Mouse (Mus musculus): ENCODE data around the gene Amigo2.

The Amigo2 gene

DNA sequence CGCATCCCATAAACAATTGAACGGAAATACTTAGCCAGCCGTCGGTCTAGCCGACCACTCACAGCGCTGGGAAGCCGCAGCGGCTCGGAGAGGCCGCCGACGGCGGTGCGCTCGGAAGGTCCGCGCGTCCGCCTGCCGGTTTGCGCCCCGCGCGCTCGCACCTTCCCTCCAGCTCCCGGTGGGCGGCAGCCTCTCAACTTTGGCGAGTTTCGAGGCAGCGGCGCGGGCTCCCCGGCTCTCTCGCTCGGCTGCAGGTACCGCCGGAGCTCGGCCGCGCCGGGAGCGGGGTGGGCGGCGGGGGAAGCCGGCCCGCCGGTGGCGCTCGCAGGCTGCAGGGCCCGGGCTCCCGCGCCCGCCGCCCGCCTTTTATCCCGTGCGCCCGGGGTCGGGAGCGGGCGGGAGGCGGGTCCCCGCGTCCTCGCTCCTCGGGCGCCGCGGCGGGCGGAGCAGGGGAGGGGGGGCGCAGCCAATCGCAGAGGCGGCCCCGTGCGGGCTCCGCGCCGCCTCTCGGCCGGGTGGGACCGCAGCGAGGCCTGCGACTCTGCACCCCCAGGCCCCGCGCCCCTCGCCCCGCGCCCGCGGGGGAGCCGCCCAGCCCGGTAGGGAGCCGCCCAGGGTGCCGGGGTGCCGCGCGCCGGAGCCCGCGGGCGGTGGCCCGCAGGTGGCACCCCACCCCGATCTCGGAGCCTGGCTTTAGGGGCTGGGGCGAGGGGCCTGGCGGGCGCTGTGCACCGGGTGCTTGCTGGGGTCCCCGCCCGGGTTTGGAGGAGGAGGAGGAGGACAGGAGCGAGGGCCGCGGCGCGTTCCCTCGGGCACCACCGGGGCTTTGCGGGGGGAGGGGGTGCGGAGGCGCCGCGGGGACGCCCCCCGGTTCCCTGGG lies at the start of gene Amigo2, which contains the start of gene Pced1b:
Amigo2 (minus strand) TSS at position 377 of the 880 bp plus-strand sequence.
Pced1b (plus strand) TSS at position 197 of the 880 bp plus-strand sequence.
- peak; percentile 52 for DNase-seq

DNA sequence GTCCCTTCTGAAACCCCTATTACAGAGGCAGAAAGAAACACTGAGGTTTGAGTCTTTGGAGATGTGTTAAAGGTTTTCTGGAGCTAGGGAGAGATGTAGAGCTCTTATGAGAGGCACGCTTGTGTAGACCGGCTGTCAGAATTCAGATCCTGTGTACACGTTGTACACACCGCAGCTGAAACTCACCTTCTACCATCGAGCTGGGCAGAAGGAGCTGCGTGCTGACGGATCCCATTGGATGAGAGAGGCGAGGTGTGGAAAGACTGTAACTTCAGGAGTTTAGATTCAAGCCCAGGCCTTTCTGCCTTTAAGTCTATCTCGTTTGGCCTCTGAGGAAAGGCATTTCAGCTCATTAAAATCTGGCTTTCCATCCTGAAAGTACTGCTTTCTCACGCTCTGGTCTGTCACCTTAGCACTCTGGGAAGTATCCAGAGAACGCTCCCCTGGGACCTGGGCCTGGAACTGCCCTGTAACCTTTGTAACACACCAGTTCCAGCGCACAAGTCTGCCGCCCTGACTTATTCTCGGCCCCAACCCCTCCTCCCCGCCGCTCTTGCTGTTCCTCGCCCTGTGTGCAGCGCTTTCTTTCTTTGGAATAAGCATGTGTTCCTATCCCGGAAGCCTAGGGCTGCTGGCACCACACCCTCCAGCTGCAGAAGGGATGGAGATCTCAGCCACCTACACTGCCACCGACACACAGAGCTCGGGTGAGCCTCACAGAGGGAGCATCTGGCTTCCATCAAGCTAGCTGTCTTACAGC lies 44.4 kb upstream of the Amigo2 start:
- no peak for DNase-seq

DNA sequence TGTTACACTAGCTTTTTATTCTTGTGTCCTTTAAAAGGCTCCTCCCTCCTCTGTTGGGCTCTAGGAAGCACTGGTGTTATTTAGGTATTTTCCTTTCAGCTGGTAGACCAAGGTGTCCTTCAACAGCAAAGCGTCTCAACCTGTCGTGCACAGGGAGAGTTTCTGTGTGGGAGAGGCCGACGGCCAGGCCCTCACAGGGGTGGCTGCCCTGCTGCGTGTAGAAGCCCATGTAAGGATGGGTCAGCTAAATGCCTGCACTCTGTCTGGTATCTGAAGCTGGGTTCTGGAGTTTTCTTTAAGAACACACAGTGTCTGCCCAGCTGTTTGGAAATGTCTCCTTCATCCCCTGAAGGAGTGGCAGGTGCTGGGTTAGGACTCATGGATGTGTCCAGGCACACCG lies 43.3 kb upstream of the Amigo2 start:
- no peak for DNase-seq

DNA sequence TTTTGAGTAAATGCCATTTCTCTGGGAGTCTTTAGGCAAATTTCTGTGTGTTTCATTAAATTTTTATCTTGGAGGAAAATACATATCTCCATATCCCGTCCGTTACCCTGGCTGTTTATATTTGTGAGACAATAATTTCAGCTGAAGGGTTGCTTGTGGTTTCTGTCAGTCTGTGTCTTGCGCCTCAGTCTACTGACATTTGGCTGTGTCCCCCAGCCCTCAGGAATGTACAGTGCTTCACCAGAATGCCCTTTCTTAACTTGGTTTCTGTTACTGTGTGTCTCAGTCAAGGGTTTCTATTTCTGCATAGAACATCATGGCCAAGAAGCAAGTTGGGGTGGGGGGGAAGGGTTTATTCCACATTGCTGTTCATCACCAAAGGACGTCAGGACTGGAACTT lies 42.1 kb upstream of the Amigo2 start:
- no peak for DNase-seq

DNA sequence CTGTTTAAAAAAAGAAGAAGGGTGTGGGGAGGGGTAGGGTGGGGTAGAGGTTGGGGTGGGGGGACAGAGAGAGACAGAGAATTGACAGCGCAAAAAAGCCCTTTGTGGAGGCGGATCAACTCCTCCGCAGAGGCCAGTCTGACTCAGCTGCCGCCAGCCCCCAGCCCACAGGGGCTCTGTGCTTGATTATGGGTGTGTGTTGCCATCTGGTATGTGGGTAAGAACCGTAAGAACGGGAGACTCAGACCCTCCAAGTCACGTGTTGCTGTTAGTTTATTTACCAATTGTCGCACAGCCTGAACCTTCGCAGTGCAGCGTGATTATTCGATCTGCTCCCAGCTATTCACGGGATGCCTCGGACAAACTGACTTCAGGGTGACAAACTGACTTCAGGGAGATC lies 41.6 kb upstream of the Amigo2 start:
- DNase-seq: no peak

DNA sequence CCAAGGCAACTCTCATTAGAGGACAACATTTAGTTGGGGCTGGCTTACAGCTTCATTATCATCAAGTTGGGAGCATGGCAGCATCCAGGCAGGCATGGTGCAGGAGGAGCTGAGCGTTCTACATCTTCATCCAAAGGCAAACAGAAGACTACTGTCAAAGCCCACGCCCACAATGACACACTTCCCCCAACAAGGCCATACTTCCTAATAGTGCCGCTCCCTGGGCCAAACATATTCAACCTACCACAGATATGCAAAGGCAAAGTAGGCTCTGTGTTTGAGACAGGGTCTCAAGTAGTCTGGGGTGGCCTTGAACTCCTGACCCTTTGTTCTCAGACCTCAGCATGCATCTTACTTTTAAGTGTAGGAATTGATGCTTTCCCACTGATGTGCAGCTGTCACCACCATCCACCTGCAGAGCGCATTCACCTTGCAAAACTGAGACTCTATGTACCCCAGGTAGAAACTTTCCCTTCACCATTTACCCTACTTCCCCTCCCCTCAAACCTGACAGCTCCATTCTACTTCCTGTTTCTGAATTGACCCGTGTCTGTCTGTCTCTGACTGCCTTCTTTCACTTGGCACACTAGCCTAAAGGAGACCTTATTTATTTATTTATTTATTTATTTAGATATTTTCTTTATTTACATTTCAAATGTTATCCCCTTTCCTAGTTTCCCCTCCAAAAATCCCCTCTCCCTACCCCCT lies 40.5 kb upstream of the Amigo2 start:
- no peak for DNase-seq

DNA sequence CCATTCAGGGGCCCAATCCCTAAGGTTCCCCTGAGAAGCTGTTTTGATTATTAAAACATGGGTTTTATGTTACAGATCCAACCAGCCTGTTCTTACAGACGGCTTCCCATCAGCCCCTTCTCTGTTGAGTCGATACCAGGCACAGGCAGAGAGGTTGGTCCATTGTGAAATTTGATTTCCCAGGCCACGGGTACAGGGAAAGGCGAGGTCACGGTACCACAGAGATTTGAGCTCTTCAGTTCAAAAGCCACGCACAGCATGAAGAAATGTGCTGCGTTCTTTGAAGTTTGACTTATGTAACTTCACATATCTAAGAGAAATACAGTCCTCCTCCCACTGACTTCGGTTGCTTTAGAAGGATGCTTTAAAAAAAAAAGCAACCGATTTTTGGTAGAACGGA lies 39.6 kb upstream of the Amigo2 start:
- no peak for DNase-seq

DNA sequence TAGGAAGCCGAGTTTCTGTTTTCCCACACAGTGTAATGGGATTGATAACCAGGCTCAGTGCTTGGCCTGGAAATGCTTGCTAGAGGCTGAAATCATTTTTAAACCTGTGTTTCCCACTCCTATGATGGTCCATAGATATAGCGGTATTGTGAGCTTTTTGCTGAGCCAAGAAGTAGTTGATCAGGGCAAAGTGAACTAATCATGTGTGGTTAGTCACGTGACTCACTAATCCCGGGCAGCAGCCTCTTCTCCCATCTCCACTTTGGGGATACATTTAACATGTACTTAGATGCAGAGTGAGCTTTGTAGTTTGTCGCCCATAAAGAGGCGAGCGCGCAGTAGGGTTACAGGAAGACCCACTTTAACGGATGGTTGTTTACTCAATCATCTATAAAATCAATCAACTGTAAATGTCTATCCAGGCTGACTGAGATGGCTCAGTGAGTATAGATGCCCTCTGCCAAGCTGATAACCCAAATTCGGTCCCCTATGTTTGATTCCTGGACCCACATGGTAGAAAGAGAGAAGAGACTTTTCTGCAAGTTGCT lies 38.7 kb upstream of the Amigo2 start:
- no peak for DNase-seq

DNA sequence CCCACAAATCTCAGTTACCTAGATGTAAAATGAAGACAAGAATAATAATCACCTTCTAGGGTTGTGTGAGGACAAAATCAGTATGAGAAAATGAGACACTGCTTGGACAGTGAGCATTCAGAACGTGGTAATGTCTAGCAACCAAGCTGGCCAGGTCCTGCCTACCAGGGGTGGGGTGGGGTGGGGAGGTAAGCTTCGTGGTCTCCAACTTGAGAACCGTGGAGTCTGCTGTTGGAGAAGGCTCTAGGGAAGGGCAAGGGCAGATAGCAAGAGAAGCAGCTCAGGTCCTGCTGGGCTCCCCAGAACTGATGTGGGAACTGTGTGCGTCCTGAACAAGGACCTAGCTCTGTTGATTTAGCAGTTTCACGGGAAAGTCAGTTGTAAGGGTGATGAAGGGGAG lies 37.1 kb upstream of the Amigo2 start:
- DNase-seq: no peak

DNA sequence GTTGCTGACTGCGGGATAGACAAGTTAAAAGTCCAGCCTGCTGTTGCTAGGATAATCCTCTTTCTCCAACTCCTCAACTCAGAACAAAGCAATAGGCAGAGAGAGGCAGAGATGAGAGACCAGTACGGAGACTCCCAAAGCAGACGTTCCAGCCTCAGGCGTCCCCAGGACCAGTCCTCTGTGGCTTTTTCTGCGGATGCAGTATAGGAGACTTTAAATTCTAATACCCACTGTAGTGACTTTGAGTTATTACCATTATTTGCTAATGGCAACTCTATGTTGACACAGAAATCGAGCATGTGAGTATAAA lies 35.4 kb upstream of the Amigo2 start:
- DNase-seq: no peak

DNA sequence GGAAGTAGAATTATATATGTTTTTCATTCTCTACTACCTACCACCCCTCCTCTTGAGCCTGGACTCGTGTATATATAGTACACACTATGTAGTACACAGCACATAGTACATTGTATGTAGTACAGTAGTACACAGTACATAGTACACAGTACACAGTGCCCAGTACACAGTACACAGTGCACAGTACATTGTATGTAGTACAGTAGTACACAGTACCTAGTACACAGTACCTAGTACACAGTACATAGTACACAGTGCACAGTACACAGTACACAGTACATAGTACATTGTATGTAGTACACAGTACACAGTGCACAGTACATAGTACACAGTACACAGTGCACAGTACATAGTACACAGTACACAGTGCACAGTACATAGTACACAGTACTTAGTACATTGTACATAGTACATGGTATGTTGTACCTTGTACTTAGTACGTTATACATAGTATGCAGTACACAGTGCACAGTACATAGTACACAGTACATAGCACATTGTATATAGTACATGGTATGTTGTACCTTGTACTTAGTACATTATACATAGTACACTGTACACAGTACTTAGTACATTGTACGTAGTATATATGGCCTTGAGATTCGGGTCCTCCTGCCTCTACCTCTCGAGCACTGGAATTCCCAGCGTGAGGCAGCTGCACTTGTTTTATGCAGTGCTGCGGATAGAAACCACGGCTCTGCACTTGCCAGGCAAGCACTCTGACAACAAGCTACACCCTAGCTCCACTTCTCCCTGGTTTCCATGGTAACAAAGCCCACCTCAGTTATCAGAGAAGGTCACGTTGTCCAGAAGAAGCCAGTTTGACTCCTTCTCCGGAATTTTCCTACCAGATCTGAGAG lies 34.9 kb upstream of the Amigo2 start:
- DNase-seq: no peak

DNA sequence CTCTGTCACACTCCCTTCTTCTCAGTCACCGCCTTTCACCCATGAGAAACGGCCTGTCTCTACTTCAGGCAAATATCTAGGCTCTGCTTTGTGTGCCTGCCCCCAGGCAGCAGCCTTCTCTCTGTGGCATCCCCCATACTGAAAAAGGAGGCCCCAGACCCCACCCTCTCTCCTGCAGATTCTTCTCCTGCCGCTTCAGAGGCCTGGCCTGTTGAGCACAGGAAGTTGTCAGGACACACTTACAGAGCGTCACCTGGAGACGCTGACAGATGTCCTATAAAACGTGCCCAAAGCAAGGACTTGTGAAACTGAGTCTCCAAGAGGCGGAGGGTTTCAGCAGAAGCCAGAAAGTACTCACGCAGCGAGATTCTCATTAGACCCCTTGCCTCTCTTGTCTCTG lies 33.7 kb upstream of the Amigo2 start:
- no peak for DNase-seq

DNA sequence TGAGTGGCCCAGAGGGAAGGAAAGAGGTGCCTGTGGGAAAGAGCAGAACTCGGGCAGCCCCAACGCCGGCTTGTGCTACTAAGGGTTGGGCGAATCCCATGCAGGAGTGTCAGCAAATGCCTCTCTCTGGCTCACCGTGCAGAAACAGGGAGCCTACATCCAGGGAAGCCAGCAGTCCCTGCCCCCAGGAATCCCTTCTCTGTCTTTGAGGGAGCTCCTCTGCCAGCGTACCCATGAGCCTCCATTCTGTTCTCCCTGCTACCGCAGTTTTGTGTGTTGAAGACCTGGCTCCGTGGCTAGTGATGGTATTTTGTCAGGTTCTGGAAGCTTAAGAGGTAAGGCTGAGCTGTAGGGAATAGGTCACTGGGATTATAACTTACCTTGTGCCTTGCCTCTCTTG lies 33.0 kb upstream of the Amigo2 start:
- DNase-seq: no peak

DNA sequence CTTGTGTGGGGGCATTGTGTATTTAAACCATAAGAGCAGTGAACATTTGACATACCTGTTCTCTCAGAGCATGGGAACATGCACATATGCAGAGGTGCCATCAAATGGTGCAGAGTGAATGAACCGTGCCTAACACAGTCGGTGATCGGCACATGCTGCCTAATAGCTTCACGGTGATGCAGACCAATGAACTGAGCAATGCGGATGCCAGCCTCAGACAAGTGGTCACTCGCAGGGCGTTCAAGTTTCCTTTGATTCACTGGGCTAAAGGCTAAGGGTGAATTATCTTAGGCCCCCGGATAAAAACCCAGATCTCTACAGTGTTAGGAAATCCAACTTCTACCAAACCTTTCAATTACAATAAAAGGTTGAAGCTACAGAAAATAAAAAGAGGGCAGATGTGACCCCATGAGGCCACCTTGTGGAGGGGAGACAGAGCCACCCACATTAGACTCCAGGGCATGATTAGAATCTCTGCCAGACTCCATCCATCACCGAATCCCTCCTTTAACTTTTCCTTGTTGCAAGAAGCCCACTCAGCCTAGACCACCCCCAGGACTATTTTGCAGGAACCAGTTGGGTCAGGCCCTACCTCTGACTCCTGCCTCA lies 31.4 kb upstream of the Amigo2 start:
- no peak for DNase-seq

DNA sequence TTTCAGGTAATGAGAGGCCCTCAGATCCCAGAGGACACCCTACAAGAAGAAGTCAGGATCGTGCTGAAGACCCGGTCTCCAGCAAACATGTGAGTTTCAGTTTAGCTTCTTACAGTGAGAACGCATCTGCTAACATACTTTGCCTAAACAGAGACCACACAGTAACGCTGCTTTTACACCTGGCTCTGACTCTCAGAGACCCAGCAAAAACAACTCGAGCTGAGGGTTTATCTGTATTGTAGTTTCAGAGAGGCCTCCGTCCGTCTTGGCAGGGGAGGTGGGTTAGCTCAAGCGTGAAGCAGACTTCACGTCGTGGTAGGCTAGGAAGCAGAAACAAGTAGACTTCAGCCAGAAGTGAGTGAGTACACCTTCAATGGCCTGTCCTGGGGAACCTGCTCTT lies 30.2 kb upstream of the Amigo2 start:
- no peak for DNase-seq

DNA sequence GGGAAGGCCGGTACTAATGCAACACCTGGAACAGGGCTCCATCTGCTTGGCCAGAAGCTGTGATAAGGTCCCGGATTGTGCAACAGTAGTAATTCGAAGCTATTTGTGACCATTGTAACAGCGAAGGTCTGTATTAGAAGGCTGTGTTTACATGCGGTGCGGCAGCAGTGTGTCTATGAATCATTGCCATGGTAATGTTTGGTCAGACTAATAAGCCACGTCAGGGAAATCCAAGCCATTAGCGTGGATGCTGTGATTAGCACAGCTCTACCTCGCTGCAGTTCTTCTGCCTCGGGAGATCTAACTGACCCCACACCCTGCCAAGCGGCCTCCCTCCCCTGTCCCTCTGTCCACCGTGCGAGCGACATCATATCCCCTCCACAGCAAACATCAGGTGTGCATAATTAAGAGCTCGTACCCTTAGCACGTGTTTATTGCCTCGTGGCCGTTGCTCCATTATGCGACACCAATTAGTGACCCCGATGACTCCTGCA lies 29.6 kb upstream of the Amigo2 start:
- no peak for DNase-seq

DNA sequence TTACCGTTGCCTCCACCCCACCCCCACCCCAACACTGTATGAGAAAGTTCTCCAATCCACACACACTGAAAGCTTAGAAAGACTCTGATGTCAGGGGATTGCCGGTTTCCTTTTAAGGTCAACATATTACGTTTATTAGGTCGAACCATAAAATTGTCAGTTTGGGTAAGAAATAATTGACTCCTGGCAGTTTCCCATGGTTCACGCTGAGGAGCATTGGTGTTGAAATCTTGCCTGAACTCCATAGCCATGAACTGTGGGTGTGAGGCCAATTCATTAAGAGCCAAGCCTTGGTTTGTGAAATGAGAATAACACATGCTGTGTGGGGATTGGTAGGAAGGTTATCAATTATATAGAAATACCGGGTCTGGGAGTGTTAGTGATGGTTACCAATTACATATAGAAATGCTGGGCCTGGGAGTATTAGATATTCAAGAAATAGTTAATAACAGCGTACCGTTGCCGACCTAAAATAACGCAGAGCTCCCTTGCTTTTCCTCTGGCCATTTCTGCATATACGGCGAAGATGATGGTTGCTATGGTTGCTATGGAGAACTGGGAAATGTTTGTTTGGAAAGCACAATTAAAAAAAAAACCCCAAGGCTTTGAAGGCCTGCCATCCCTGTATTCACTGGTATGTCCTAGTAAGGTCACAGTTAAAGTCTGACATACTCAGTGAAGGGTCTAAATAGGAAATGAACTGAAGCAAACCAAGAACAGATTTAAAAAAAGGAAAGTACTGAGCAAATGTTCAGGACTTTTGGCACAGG lies 28.7 kb upstream of the Amigo2 start:
- no peak for DNase-seq

DNA sequence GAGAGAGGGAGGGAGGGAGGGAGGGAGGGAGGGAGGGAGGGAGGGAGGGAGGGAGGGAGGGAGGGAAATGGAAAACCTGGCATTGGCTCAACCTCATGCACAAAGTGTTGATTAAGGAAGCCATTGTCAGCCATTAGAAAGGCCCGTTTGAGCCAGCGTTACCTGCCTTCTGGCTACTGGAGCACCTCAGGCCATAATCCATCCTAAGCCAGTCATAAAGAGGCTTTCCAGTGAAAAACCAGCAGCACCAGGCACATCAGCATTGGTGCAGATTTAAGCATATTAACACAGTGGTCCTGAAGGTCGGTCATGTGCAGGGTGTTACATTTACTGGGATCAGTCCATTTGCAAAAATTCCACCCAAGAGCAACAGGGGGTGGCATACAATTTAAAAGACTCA lies 25.7 kb upstream of the Amigo2 start:
- no peak for DNase-seq

DNA sequence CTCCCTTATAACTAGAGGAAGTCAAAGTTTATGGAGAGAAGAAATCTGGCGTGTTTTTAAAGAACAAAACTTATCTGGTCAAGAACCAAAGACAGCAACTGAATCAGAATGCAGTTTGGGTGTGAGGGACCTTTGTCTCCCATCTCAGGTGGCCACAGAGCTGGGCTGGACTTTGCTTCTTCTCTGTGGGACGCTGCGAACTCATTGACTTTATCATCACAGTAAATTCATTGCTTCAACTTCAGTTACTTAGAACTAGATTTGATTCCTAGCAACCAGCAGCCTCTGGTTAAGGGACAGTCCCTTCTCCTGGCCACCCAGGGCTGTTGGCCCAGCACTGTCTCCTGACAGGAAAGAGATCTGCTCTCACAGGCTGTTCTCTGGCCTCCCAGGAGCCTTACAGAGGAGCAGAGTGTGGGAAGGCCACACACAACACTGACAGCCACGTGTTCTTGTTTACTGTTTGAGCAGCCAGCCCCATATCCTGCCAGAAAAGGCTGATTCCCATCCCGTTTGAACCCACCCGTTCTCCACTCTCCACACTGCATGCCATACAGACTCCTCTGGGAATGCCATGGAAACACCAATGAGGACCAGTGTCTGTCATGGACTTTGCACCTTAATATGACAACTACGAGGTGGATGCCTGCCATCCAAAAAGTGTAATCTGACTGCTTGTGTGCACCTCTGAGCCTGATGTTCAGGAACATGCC lies 25.1 kb upstream of the Amigo2 start:
- DNase-seq: no peak

DNA sequence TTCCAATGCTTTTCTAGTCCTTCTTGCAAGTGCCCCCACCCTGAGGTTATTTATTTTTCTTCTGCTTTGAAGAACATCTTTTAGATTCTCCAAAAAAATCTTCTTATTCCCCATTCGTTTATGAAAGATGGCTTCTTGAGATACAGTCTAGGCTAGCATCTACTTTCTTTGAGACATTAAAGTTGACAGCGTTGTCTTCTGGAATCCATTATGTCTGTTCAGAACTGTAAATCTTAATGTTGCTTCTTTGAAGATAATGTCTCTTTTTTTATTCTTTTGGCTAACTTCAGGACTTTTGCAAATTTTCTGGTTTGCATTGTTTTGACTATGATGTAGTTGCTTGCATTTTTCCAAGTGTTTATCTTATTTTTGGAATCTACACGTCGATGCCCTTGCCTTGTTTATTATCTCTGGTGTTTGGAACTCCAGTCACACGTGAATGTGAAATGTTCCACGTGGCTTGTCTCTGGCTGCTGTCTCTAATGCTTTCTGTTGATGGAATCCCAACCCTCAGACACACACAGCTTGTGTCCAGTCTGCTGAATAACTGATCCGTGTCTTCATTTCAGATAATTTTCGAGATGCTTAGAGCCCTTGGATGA lies 20.1 kb upstream of the Amigo2 start:
- no peak for DNase-seq

Measured in right cerebral cortex, postnatal 14 days (tissue).